Mouse (Mus musculus): ENCODE data around the gene Usp3. TPM values are rescaled to one million over a fixed set of nuclear protein-coding genes. Genes with fewer than 3 reads are reported as not detected.
A peak's percentile ranks its signal among the peaks of the same experiment; 100 is the strongest.

Gene Usp3
- polyA plus RNA-seq, 1 experiment from 2014 or later = 45.0 TPM

DNA sequence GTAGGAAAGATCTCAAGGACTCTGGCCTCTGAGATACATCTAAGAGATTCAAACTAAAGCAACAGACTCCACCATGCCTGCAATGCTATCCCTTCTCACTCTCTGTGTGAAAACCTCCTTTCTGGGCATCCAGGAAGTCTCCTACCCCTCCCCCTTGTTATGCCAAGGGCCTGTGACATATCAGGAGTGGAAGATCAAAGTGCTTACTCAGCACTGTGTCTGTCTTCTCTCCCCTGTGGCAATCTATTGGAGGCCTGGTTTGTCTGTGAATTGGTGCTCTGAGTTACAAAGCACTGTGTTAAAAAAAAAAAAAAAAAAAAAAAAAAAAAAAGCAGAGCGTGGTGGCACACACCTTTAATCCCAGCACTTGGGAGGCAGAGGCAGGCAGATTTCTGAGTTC, 30.7 kb upstream of the Usp3 start:
- no peak overlapping the region for H3K9ac ChIP-seq (ENCODE audit: low read depth, low read length)
- WGBS (ENCODE audit: insufficient replicate concordance) = no CpG with 5 or more reads among the region's 1 CpGs
- H3K4me2 ChIP-seq = no peak overlapping the region
- H3K36me3 ChIP-seq (ENCODE audit: control insufficient read depth, insufficient read depth, low read length) = no peaks in the 10 kb centered on the region
- H3K27me3 ChIP-seq (ENCODE audit: control insufficient read depth, insufficient read depth, low read length) = no peaks in the 10 kb centered on the region
- no peak overlapping the region for H3K27ac ChIP-seq (ENCODE audit: low read depth, low read length)
- H3K4me3 ChIP-seq (ENCODE audit: low read depth, low read length) = no peak overlapping the region
- peaks cover 21% of the 10 kb centered on the region for H3K4me1 ChIP-seq (ENCODE audit: control insufficient read depth, insufficient read depth, low read length)
- H3K9me3 ChIP-seq (replicated peaks; ENCODE audit: control insufficient read depth, low read length) = no peaks in the 10 kb centered on the region
- ATAC-seq (replicated peaks; ENCODE audit: insufficient number of reproducible peaks, low FRiP score, low TSS enrichment) = no peak

GRCm38 (mm10) chr9:66620581-66620981, 27.6 kb upstream of the Usp3 start:
- H3K4me1 ChIP-seq (ENCODE audit: control insufficient read depth, insufficient read depth, low read length) = peaks cover 21% of the 10 kb centered on the region
- peak; percentile 87 for ATAC-seq (replicated peaks; ENCODE audit: insufficient number of reproducible peaks, low FRiP score, low TSS enrichment)
- H3K4me2 ChIP-seq = no peak overlapping the region
- no peaks in the 10 kb centered on the region for H3K27me3 ChIP-seq (ENCODE audit: control insufficient read depth, insufficient read depth, low read length)
- no peak overlapping the region for H3K9ac ChIP-seq (ENCODE audit: low read depth, low read length)
- 10% methylated on average over 6 of the region's 6 CpGs for WGBS (ENCODE audit: insufficient replicate concordance)
- H3K36me3 ChIP-seq (ENCODE audit: control insufficient read depth, insufficient read depth, low read length) = no peaks in the 10 kb centered on the region
- H3K9me3 ChIP-seq (replicated peaks; ENCODE audit: control insufficient read depth, low read length) = no peaks in the 10 kb centered on the region
- H3K27ac ChIP-seq (ENCODE audit: low read depth, low read length) = peak overlapping the region; percentile 25
- no peak overlapping the region for H3K4me3 ChIP-seq (ENCODE audit: low read depth, low read length)

- Histone ChIP-seq H3K9me3 (replicated peaks; ENCODE audit: control insufficient read depth, low read length) (no peaks in the 10 kb centered on the region), H3K27ac (ENCODE audit: low read depth, low read length) (peak overlapping the region; percentile 25), H3K36me3 (ENCODE audit: control insufficient read depth, insufficient read depth, low read length) (no peaks in the 10 kb centered on the region), H3K9ac (ENCODE audit: low read depth, low read length) (no peak overlapping the region), H3K27me3 (ENCODE audit: control insufficient read depth, insufficient read depth, low read length) (no peaks in the 10 kb centered on the region), H3K4me1 (ENCODE audit: control insufficient read depth, insufficient read depth, low read length) (peaks cover 21% of the 10 kb centered on the region), H3K4me2 (no peak overlapping the region), H3K4me3 (ENCODE audit: low read depth, low read length) (no peak overlapping the region)
- WGBS (ENCODE audit: insufficient replicate concordance) = 67% methylated on average over 1 of the region's 1 CpGs
- no peak for ATAC-seq (replicated peaks; ENCODE audit: insufficient number of reproducible peaks, low FRiP score, low TSS enrichment)
These were observed 27.1 kb upstream of the Usp3 start for GRCm38 (mm10) chr9:66620055-66620454.

- no peak overlapping the region for H3K27ac ChIP-seq (ENCODE audit: low read depth, low read length)
- no peak overlapping the region for H3K9ac ChIP-seq (ENCODE audit: low read depth, low read length)
- H3K4me2 ChIP-seq = no peak overlapping the region
- peaks cover 21% of the 10 kb centered on the region for H3K4me1 ChIP-seq (ENCODE audit: control insufficient read depth, insufficient read depth, low read length)
- H3K36me3 ChIP-seq (ENCODE audit: control insufficient read depth, insufficient read depth, low read length) = no peaks in the 10 kb centered on the region
- H3K9me3 ChIP-seq (replicated peaks; ENCODE audit: control insufficient read depth, low read length) = no peaks in the 10 kb centered on the region
- 94% methylated on average over 2 of the region's 2 CpGs for WGBS (ENCODE audit: insufficient replicate concordance)
- H3K4me3 ChIP-seq (ENCODE audit: low read depth, low read length) = no peak overlapping the region
- no peak for ATAC-seq (replicated peaks; ENCODE audit: insufficient number of reproducible peaks, low FRiP score, low TSS enrichment)
- no peaks in the 10 kb centered on the region for H3K27me3 ChIP-seq (ENCODE audit: control insufficient read depth, insufficient read depth, low read length)
These were observed 24.9 kb upstream of the Usp3 start for GRCm38 (mm10) chr9:66617812-66618211.

DNA sequence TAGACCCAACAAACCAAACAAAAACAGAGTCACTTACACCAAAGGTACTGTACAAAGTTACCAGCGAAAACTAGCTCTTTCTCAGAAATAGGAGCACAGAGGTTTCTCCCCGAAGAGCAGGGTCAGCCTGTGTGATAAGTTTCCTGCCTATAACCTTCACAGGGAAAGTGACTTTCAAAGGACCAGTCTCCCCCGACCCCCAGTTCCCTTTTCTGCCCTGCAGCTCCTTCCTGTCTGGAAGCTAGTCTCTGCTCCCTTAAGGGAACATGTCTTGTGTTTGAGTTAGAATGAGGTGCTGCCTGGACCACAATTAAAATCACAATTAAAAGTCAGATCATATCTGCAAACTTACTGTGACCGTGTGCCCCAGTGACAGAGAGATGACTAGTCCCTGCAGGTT, 23.9 kb upstream of the Usp3 start:
- whole genome bisulfite sequencing (ENCODE audit: insufficient replicate concordance) = 38% methylated on average over 4 of the region's 4 CpGs
- Histone ChIP-seq H3K27ac (ENCODE audit: low read depth, low read length) (no peak overlapping the region), H3K27me3 (ENCODE audit: control insufficient read depth, insufficient read depth, low read length) (no peaks in the 10 kb centered on the region), H3K9ac (ENCODE audit: low read depth, low read length) (no peak overlapping the region), H3K9me3 (replicated peaks; ENCODE audit: control insufficient read depth, low read length) (no peaks in the 10 kb centered on the region), H3K4me3 (ENCODE audit: low read depth, low read length) (no peak overlapping the region), H3K36me3 (ENCODE audit: control insufficient read depth, insufficient read depth, low read length) (no peaks in the 10 kb centered on the region), H3K4me1 (ENCODE audit: control insufficient read depth, insufficient read depth, low read length) (peaks cover 21% of the 10 kb centered on the region), H3K4me2 (no peak overlapping the region)
- ATAC-seq (replicated peaks; ENCODE audit: insufficient number of reproducible peaks, low FRiP score, low TSS enrichment) = no peak

GRCm38 (mm10) chr9:66615141-66615540, 22.2 kb upstream of the Usp3 start:
- H3K4me1 ChIP-seq (ENCODE audit: control insufficient read depth, insufficient read depth, low read length) = peaks cover 10% of the 10 kb centered on the region; the same call in 1 of the 2 replicates
- H3K4me3 ChIP-seq (ENCODE audit: low read depth, low read length) = no peak overlapping the region
- ATAC-seq (replicated peaks; ENCODE audit: insufficient number of reproducible peaks, low FRiP score, low TSS enrichment) = no peak
- no peaks in the 10 kb centered on the region for H3K36me3 ChIP-seq (ENCODE audit: control insufficient read depth, insufficient read depth, low read length)
- no peak overlapping the region for H3K4me2 ChIP-seq
- H3K27me3 ChIP-seq (ENCODE audit: control insufficient read depth, insufficient read depth, low read length) = no peaks in the 10 kb centered on the region
- 57% methylated on average over 9 of the region's 9 CpGs for WGBS (ENCODE audit: insufficient replicate concordance)
- H3K9me3 ChIP-seq (replicated peaks; ENCODE audit: control insufficient read depth, low read length) = no peaks in the 10 kb centered on the region
- H3K27ac ChIP-seq (ENCODE audit: low read depth, low read length) = no peak overlapping the region
- H3K9ac ChIP-seq (ENCODE audit: low read depth, low read length) = no peak overlapping the region

DNA sequence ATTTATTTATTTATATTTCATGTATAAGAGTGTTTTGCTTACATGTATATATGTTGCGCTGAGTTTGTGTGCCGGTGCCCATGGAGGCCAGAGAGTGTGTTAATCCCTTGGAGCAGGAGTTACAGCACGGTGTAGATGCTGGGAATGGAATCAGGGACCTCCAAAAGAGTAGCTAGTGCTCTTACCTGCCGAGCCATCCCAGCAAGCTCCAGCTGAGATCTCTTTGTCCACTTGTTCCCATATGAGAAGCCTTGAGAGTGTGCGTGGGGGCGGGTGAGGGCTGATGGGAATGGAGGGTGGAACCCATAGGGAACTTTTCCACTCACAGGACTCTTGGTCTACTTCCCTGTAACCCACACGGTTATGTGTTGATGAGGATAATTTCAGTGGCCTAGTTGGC, 21.6 kb upstream of the Usp3 start:
- H3K4me2 ChIP-seq = no peak overlapping the region
- no peaks in the 10 kb centered on the region for H3K27me3 ChIP-seq (ENCODE audit: control insufficient read depth, insufficient read depth, low read length)
- peaks cover 4% of the 10 kb centered on the region; the same call in 1 of the 2 replicates for H3K4me1 ChIP-seq (ENCODE audit: control insufficient read depth, insufficient read depth, low read length)
- H3K36me3 ChIP-seq (ENCODE audit: control insufficient read depth, insufficient read depth, low read length) = no peaks in the 10 kb centered on the region
- no peak for ATAC-seq (replicated peaks; ENCODE audit: insufficient number of reproducible peaks, low FRiP score, low TSS enrichment)
- no peak overlapping the region for H3K4me3 ChIP-seq (ENCODE audit: low read depth, low read length)
- WGBS (ENCODE audit: insufficient replicate concordance) = 78% methylated on average over 7 of the region's 7 CpGs
- H3K27ac ChIP-seq (ENCODE audit: low read depth, low read length) = no peak overlapping the region
- H3K9me3 ChIP-seq (replicated peaks; ENCODE audit: control insufficient read depth, low read length) = no peaks in the 10 kb centered on the region
- no peak overlapping the region for H3K9ac ChIP-seq (ENCODE audit: low read depth, low read length)

- Histone ChIP-seq H3K27ac (ENCODE audit: low read depth, low read length) (no peak overlapping the region), H3K36me3 (ENCODE audit: control insufficient read depth, insufficient read depth, low read length) (no peaks in the 10 kb centered on the region), H3K4me3 (ENCODE audit: low read depth, low read length) (no peak overlapping the region), H3K9ac (ENCODE audit: low read depth, low read length) (no peak overlapping the region), H3K27me3 (ENCODE audit: control insufficient read depth, insufficient read depth, low read length) (no peaks in the 10 kb centered on the region), H3K9me3 (replicated peaks; ENCODE audit: control insufficient read depth, low read length) (no peaks in the 10 kb centered on the region), H3K4me2 (no peak overlapping the region), H3K4me1 (ENCODE audit: control insufficient read depth, insufficient read depth, low read length) (no peaks in the 10 kb centered on the region)
- no peak for ATAC-seq (replicated peaks; ENCODE audit: insufficient number of reproducible peaks, low FRiP score, low TSS enrichment)
- WGBS (ENCODE audit: insufficient replicate concordance) = 84% methylated on average over 7 of the region's 7 CpGs
These were observed 20.7 kb upstream of the Usp3 start for GRCm38 (mm10) chr9:66613667-66614066.

DNA sequence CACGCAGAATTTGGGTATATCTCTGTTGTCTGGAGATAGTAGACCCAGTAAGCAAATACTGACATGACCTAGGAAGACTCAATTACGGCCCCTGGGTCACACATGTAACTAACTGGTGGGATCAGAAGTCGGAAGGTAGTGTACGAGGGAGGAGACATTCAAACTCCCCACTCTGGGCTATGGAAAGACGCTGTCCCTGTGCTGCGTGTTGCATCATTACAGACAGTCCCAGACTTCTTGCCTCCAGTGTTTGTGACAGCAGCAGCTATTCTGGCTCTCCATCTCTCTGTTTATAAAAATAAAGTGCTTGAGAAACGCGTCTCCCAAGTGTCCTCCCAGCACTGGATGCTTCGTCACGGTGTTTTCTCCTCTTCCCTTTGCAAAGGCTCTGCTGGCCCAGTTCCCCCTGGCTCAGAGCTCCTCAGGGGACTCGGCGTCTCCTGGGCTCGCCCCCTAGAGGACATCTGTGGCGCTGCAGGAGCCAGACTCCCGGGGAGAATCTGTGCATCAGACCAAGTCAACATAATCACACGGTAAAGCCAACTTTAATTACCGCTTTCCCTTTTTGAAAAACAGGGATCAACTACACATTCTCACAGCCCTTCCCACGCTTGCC, 18.6 kb upstream of the Usp3 start:
- Histone ChIP-seq H3K27ac (ENCODE audit: low read depth, low read length) (no peak overlapping the region), H3K4me2 (peak overlapping the region; percentile 41), H3K9me3 (replicated peaks; ENCODE audit: control insufficient read depth, low read length) (no peaks in the 10 kb centered on the region), H3K9ac (ENCODE audit: low read depth, low read length) (no peak overlapping the region), H3K27me3 (ENCODE audit: control insufficient read depth, insufficient read depth, low read length) (no peaks in the 10 kb centered on the region), H3K4me3 (ENCODE audit: low read depth, low read length) (no peak overlapping the region), H3K36me3 (ENCODE audit: control insufficient read depth, insufficient read depth, low read length) (no peaks in the 10 kb centered on the region), H3K4me1 (ENCODE audit: control insufficient read depth, insufficient read depth, low read length) (no peaks in the 10 kb centered on the region)
- 21% methylated on average over 18 of the region's 18 CpGs for WGBS (ENCODE audit: insufficient replicate concordance)
- ATAC-seq (replicated peaks; ENCODE audit: insufficient number of reproducible peaks, low FRiP score, low TSS enrichment) = peak; percentile 59; the same call in 1 of the 2 replicates
